Mouse (Mus musculus) adrenal gland, postnatal 0 days (tissue): Measurements from ENCODE around the gene Duoxa1. TPM values are rescaled to one million over a fixed set of nuclear protein-coding genes. Genes with fewer than 3 reads are reported as not detected.

Experiments
- polyA plus RNA-seq: library from polyadenylated mRNA; unstranded; fragments of >200 nt; fragmentation: Nextera tagmentation; extraction: Ambion mirVana; gene quantifications from 2 replicates; pipeline ENCODE4 v1.2.1, GENCODE M21; 2015

Gene Duoxa1
- polyA plus RNA-seq = 0.19 and 0.47 TPM in 2 replicates

DNA sequence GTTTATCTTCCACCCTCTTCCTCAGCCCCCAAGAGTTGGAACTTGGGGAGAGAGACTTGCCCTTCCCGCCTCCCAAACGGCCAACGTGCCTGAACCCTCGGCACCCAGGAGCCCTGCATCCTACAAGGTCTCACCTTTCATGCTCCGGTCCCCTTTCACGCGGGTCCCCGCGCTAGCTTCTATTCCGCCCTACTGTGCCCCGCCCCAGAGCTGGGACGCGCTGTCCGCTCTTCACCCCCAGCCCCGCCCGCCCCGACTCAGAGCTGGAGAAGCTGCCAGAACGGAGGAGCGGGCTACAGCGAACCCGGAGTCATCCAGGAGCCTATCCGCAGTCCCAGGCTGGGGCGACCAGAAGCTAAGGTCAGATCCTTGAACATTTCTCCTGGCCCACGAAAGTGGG, at the start of gene Duoxa1:
Gene Duoxa1, minus strand, starts transcription at position 195 of the 400 bp plus-strand sequence.

GRCm38 (mm10) chr2:122315372-122315771, 1.8 kb upstream of the Duoxa1 start, which contains the start of gene Duox1:
Gene Duox1, plus strand, starts transcription at chr2:122315672.

DNA sequence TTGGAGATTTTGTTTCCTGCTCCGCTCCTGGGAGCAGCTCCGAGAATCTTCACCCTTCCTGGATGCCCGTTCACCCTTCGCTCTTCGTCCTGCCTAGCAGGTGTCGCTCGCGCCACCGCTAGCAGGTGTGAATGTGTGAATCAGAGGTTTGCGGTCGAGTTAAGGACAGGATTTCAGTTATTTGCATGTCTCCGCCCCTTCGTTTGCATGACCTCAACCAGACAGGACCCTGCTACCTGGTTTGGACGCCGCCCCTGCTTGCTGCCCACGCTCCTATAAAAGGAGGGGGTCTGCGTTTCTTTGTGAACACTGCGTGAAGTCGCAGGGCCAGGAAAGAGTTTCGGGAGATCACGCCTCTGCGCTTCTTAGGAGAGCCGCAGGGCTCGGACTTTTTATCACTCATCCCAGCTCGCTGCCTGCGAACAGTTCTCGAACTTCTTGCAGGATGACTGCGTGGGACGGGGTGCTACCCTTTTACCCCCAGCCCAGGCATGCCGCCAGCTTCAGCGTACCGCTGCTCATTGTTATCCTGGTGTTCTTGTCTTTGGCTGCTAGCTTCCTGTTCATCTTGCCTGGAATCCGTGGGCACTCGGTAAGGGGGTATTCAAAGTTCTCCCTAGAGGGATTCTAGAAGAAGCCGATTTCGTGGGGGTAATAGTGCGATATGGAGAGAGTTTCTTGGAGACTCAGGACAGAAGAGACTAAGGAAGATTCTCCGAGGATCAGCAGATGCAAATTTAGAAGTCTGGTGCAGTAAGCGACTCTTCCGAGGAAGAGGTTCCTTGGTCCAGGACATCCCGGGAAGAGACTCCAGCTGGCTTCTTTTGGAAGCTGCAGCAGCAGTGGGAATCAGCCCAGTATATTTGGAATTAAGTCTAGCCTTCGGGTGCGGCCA, 14.7 kb downstream of the Duoxa1 start, which contains the start of gene Duoxa2:
Gene Duoxa2, plus strand, starts transcription at position 305 of the 895 bp plus-strand sequence.

GRCm38 (mm10) chr2:122298096-122298499, 15.4 kb downstream of the Duoxa1 start, which contains the start of gene Duox2:
Gene Duox2, minus strand, starts transcription at chr2:122298449.

Other genes starting within 250 kb of the Duoxa1 start
- 3.2 and 4.9 TPM in 2 replicates for gene Spg11, start 195.3 kb downstream of the Duoxa1 start, polyA plus RNA-seq
- 987 and 1,399 TPM in 2 replicates for gene B2m, start 166.0 kb downstream of the Duoxa1 start, polyA plus RNA-seq
- not detected in 2 replicates for gene Trim69, start 153.0 kb downstream of the Duoxa1 start, polyA plus RNA-seq
- not detected in 2 replicates for gene Patl2, start 127.5 kb downstream of the Duoxa1 start, polyA plus RNA-seq
- gene Terb2, start 127.5 kb downstream of the Duoxa1 start, polyA plus RNA-seq = not detected in 2 replicates
- gene Sord, start 79.0 kb downstream of the Duoxa1 start, polyA plus RNA-seq = 36.0 and 38.2 TPM in 2 replicates
- 0.09 TPM in 1 of 2 replicates, not detected in the other for gene Duox2, start 15.3 kb downstream of the Duoxa1 start, polyA plus RNA-seq
- gene Duoxa2, start 14.8 kb downstream of the Duoxa1 start, polyA plus RNA-seq = 0.12 and 0.25 TPM in 2 replicates
- gene Duox1, start 1.9 kb upstream of the Duoxa1 start, polyA plus RNA-seq = 0.03 and 0.06 TPM in 2 replicates
- 3.7 and 9.3 TPM in 2 replicates for gene Shf, start 55.4 kb upstream of the Duoxa1 start, polyA plus RNA-seq
- gene Slc28a2, start 112.7 kb upstream of the Duoxa1 start, polyA plus RNA-seq = 0.19 and 0.62 TPM in 2 replicates
- gene Gm14085, start 171.2 kb upstream of the Duoxa1 start, polyA plus RNA-seq = not detected in 2 replicates